Mouse (Mus musculus): ENCODE data around the gene Ufd1. TPM values are rescaled to one million over a fixed set of nuclear protein-coding genes. Genes with fewer than 3 reads are reported as not detected.

Ufd1 gene
- polyA plus RNA-seq (2016; fragmentation: Nextera tagmentation; extraction: Ambion mirVana): 103 and 107 TPM in 2 replicates

DNA sequence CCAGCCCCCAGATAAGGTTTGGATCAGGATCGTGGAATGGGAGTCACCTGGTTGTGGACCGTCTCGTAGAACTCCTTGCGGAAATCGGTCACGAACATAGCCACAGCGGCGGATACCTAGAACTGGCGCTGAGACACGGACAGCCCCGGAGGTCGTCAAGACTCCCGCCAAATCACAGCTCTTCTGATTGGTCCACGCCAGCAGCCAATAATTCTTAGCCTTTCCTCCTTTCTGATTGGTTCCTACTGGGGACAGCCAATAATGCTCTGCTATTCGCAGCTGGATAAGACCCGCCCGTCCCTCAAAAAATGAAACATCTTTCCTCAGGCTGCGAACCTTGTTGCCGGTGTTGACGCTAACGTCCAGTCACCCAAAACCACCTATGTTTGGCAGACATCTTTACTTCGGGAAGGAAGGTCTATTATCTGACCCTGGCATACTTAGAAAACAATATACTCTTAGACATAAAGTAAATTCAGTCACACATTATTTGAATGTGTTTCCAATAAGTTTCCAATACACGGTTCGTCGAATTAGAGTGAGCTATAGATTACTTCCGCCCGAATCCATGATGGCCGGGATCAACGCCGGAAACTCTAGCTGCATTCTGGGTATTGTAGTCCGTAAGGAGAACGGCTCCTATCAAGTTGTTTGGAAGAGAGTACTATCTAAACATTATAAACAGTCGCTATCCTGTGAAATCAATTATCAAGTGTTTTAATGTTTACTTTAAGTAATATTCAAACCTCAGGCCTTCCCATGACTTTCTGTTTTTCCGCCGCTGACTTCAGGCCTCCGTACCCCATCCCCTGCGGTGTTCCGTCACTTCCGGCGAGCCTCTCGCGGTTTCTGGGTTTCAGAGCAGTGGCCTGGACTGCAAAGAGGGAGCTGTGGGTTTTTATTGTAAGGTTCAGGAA is at the start of gene Ufd1, which contains the start of gene Cdc45:
Gene Ufd1 (plus strand): TSS at position 312 of the 917 bp plus-strand sequence.
Gene Cdc45 (minus strand): TSS at position 520 of the 917 bp plus-strand sequence.
- DNase-seq (ENCODE audit: low spot score): peak; percentile 91
- Histone ChIP-seq H3K9me3 (no peaks in the 10 kb centered on the region), H3K4me3 (peak within 1 kb of the TSS; percentile 91), H3K4me1 (peaks cover 22% of the 10 kb centered on the region), H3K36me3 (replicated peaks) (peaks cover 58% of the 10 kb centered on the region), H3K27ac (replicated peaks) (peak within 1 kb of the TSS; percentile 88), H3K27me3 (replicated peaks; ENCODE audit: low read depth, poor library complexity, severe bottlenecking) (no peaks in the 10 kb centered on the region)
- under 1% methylated on average over 42 of the region's 42 CpGs for WGBS

DNA sequence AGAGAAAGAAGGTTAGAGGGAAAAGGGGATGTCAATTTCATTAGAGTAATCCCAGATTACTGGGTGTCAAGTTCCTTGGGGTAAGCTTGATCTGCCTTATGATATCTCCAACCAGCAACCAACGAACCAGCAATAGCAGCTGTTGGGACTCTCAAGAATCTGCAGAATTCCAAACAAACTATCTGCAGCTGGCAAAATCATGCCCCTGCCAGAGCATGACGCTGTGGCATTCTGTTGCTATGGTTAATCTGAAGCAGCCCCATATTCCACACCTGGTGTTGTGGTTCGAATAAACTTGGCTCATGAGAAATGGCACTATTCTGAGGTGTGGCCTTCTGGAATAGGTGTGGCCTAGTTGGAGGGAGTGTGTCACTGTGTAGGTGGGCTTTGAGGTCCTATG is 48.6 kb upstream of the Ufd1 start:
- no peak for DNase-seq (ENCODE audit: low spot score)
- Histone ChIP-seq H3K36me3 (replicated peaks) (no peaks in the 10 kb centered on the region), H3K27ac (replicated peaks) (no peak overlapping the region), H3K4me1 (no peaks in the 10 kb centered on the region), H3K9me3 (no peaks in the 10 kb centered on the region), H3K27me3 (replicated peaks; ENCODE audit: low read depth, poor library complexity, severe bottlenecking) (no peaks in the 10 kb centered on the region), H3K4me3 (no peak overlapping the region)
- 72% methylated on average over 3 of the region's 3 CpGs for WGBS

DNA sequence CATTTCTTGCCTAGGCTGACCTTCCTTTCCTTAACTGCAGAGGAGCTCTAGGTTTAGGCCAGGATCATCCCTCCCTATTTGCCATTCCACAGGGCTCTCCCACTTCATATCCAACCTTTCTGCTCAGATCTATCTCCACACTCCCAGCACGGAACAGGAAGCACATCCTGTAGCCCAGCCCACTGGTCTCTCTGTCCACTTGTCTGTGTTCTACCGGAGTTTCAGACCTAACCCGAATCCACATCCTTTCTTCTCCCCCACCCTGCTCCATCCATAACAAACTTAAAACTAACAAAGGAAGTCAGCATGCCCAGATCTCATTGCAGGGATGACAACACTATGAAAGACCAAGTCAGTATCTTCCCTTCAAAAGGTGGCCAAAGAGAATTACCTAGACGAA is 45.2 kb upstream of the Ufd1 start:
- Histone ChIP-seq H3K9me3 (no peaks in the 10 kb centered on the region), H3K4me3 (no peak overlapping the region), H3K27me3 (replicated peaks; ENCODE audit: low read depth, poor library complexity, severe bottlenecking) (no peaks in the 10 kb centered on the region), H3K36me3 (replicated peaks) (no peaks in the 10 kb centered on the region), H3K27ac (replicated peaks) (no peak overlapping the region), H3K4me1 (no peaks in the 10 kb centered on the region)
- 72% methylated on average over 4 of the region's 4 CpGs for WGBS
- DNase-seq (ENCODE audit: low spot score): no peak

DNA sequence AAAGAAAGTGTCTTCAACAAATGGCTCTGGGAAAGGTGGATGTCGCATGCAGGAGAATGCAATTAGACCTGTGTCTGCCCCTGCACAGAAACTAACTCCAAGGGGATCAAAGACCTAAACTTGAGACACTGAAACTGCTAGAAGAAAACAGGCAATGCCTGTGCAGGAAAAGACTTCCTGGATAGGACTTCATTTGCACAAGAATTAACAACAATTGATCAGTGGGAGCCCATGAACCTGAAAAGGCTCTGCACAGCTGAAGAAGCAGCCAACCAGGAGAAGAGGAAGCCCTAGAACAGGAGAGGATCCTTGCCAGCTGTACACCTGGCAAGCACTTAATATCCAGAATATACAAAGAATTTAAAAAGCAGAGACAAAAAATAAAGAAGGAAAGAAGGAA is 42.1 kb upstream of the Ufd1 start:
- H3K4me3 ChIP-seq: no peak overlapping the region
- DNase-seq (ENCODE audit: low spot score): no peak
- H3K9me3 ChIP-seq: no peaks in the 10 kb centered on the region
- no peak overlapping the region for H3K27ac ChIP-seq (replicated peaks)
- H3K4me1 ChIP-seq: peaks cover 10% of the 10 kb centered on the region
- peaks cover 7% of the 10 kb centered on the region for H3K27me3 ChIP-seq (replicated peaks; ENCODE audit: low read depth, poor library complexity, severe bottlenecking)
- H3K36me3 ChIP-seq (replicated peaks): no peaks in the 10 kb centered on the region
- 73% methylated on average over 1 of the region's 1 CpGs for WGBS

DNA sequence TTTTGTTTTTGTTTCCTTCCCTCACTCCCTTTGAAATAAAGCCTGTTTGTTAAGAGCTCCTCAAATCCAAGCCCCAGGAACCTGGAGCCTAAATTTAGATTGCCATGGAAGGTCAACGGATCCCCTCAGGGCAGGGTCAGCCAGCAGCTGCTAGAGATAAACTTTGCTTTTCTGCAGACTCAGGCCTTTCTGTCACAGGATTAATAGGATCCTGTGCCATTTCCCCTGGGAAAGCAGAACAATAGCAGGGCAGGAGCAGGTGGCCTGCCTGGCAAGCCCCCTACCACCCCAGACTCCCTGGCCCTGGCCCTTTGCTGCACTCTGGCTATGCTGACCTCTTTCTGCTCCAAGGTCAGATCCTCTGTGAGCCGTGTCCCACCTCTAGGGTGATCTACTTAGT is 37.6 kb upstream of the Ufd1 start:
- H3K27ac ChIP-seq (replicated peaks): no peak overlapping the region
- WGBS: 12% methylated on average over 2 of the region's 2 CpGs
- H3K27me3 ChIP-seq (replicated peaks; ENCODE audit: low read depth, poor library complexity, severe bottlenecking): peaks cover 52% of the 10 kb centered on the region

DNA sequence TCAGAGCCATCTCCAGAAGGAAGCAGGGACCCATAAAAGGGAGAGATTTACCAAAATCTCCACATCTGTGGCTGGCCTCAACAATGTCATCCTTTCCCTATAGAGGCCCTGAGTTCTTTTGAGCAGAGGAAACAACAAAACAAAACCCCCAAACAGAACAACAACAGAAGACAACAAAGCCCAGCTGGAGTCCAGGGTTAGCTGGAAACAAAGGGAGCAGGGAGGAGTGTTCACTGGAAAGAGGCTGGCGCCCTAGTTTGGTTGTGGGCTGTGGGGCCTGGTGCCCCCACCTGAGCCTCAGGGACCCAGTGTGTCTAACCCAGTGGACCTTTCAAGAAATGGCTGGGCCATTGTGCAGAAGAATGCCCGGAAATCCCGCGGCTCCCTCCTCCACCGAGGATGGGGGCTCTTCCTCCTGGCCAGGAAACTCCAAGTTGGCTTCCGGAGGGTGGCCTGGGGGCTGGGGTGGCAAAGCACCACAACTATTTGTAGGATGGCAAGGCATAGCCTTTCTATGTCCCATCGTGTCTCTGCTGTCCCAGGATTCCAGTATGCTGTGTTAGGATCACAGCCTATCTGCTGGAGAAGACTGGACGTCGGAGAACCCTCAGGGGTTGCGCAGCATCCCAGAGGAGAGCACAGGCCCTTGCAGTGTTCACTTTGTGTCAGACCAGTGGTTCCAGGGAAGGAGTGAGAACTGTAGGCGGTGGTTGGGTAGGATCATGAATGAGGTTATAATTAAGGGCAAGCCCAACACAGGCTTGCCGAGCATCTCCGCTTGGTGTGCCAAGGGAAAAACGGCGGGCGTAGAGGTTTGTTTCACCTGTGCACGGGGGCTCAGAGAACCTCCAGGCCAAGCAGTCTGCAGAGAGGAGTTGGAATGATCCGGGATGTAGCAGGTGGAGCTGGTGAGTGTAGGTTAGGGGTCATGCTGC is 35.7 kb upstream of the Ufd1 start:
- DNase-seq (ENCODE audit: low spot score): no peak
- Histone ChIP-seq H3K4me3 (peak overlapping the region; percentile 57), H3K36me3 (replicated peaks) (peaks cover 13% of the 10 kb centered on the region), H3K4me1 (peaks cover 33% of the 10 kb centered on the region), H3K27ac (replicated peaks) (no peak overlapping the region), H3K27me3 (replicated peaks; ENCODE audit: low read depth, poor library complexity, severe bottlenecking) (peaks cover 65% of the 10 kb centered on the region), H3K9me3 (no peaks in the 10 kb centered on the region)
- WGBS: 22% methylated on average over 18 of the region's 18 CpGs

More for the DNA sequence above, 37.6 kb upstream of the Ufd1 start:
- Histone ChIP-seq H3K4me1 (peaks cover 33% of the 10 kb centered on the region), H3K36me3 (replicated peaks) (no peaks in the 10 kb centered on the region), H3K9me3 (no peaks in the 10 kb centered on the region), H3K4me3 (no peak overlapping the region)
- DNase-seq (ENCODE audit: low spot score): no peak

DNA sequence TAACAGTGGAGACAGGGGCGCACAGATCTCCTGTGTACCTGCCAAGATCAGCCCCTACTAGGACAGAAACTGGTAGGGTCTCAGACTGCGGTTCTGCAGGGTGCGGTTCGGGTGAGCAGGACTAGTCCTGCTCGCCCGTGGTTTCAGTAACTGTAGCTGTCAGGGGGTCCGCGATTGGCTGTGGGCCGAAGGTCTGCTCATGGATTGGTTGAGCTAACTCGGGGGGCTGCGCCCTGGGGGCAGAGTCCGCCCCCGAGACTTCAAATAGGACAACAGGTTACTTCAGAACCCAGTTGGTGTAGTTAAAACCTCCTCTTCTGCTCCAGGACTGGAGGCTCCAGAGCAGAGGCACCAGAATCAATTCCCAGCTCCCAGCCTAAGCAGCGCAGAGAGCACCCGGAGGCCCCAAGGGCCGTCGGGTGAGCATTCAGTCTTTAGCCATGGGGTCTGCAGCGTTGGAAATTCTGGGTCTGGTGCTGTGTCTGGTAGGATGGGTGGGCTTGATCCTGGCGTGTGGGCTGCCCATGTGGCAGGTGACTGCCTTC is 35.0 kb upstream of the Ufd1 start, which contains the start of gene Cldn5:
Gene Cldn5 (plus strand): TSS at position 292 of the 545 bp plus-strand sequence.
- peak; percentile 59 for DNase-seq (ENCODE audit: low spot score)
- Histone ChIP-seq H3K9me3 (no peaks in the 10 kb centered on the region), H3K4me3 (peak within 1 kb of the TSS; percentile 57), H3K27me3 (replicated peaks; ENCODE audit: low read depth, poor library complexity, severe bottlenecking) (peaks cover 65% of the 10 kb centered on the region), H3K36me3 (replicated peaks) (peaks cover 20% of the 10 kb centered on the region), H3K4me1 (peaks cover 33% of the 10 kb centered on the region), H3K27ac (replicated peaks) (peak within 1 kb of the TSS; percentile 26)
- WGBS: 5% methylated on average over 19 of the region's 19 CpGs

DNA sequence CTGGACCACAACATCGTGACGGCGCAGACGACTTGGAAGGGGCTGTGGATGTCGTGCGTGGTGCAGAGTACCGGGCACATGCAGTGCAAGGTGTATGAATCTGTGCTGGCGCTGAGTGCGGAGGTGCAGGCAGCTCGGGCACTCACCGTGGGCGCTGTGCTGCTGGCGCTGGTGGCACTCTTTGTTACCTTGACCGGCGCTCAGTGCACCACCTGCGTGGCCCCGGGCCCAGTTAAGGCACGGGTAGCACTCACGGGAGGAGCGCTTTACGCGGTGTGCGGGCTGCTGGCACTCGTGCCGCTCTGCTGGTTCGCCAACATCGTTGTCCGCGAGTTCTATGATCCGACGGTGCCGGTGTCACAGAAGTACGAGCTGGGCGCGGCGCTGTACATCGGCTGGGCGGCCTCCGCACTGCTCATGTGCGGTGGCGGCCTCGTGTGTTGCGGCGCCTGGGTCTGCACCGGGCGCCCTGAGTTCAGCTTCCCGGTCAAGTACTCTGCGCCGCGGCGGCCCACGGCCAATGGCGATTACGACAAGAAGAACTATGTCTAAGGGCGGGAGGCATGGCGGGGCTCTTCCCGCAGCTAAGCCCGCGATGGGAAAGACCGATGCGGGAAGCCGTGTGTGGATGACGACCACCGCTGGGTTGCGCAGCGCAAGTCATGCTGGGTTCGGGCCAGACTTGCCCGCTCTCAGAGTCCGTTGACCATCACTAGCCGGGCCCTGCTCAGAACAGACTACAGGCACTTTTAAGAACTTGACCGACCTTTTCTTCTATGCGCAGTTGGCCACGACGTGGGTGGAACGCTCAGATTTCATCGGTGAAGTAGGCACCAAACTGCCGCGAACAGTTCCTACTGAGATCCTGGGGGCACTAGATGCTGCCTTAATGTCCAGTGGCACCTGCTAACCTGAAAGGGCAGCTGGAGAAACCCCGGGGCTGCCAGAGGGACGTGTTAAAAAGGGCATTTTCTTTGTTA is 34.2 kb upstream of the Ufd1 start:
- peak overlapping the region; percentile 26 for H3K27ac ChIP-seq (replicated peaks)
- H3K36me3 ChIP-seq (replicated peaks): peaks cover 28% of the 10 kb centered on the region
- H3K27me3 ChIP-seq (replicated peaks; ENCODE audit: low read depth, poor library complexity, severe bottlenecking): peaks cover 65% of the 10 kb centered on the region
- no peaks in the 10 kb centered on the region for H3K9me3 ChIP-seq
- WGBS: 3% methylated on average over 80 of the region's 80 CpGs
- peaks cover 33% of the 10 kb centered on the region for H3K4me1 ChIP-seq
- peak overlapping the region; percentile 57 for H3K4me3 ChIP-seq
- peak; percentile 57 for DNase-seq (ENCODE audit: low spot score)

DNA sequence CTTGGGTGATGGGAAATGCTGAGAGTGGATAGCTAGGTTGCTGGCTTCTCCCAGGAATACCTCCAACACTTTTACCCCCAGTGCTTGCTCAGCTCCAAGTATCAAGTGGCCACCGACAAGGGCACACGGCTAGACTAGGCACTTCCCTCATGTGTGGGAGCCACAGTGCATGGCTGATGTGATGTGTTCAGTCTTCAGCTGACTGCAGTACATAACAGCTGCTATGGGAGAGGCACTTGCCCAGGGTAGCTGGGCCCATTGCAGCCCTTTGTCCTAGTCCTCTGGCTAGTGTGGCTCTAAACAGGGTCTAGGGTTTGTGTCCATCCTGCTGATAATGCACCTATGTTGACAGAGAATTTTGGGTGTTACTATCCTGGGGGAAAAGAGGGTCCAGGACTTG is 33.1 kb upstream of the Ufd1 start:
- WGBS: 72% methylated on average over 2 of the region's 2 CpGs
- H3K27ac ChIP-seq (replicated peaks): no peak overlapping the region
- peak overlapping the region; percentile 57 for H3K4me3 ChIP-seq
- peaks cover 33% of the 10 kb centered on the region for H3K4me1 ChIP-seq
- H3K9me3 ChIP-seq: no peaks in the 10 kb centered on the region
- H3K36me3 ChIP-seq (replicated peaks): peaks cover 37% of the 10 kb centered on the region
- DNase-seq (ENCODE audit: low spot score): no peak
- peaks cover 65% of the 10 kb centered on the region for H3K27me3 ChIP-seq (replicated peaks; ENCODE audit: low read depth, poor library complexity, severe bottlenecking)

DNA sequence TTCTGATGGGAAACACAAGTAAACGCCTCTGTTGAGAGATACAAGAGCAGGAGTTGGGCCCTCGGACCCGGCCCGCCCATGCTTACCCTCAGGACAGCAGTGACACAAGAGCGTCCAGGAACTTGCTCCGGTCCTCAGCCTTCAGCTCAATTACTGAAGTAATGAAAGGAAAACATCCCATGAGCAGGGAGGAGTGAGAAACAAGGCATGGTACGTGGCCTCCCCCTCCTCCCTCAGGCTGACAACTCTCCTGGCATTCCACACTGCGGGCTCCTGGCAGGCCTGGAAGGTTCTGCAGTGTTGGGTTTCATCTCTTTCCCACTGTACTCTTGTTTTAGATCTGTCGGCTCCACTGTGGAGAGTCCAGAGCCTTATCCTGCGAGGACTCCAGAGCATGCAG is 29.8 kb upstream of the Ufd1 start:
- Histone ChIP-seq H3K36me3 (replicated peaks) (peaks cover 70% of the 10 kb centered on the region), H3K4me3 (no peak overlapping the region), H3K4me1 (peaks cover 12% of the 10 kb centered on the region), H3K9me3 (no peaks in the 10 kb centered on the region), H3K27me3 (replicated peaks; ENCODE audit: low read depth, poor library complexity, severe bottlenecking) (peaks cover 34% of the 10 kb centered on the region), H3K27ac (replicated peaks) (no peak overlapping the region)
- 84% methylated on average over 10 of the region's 10 CpGs for WGBS
- DNase-seq (ENCODE audit: low spot score): no peak

DNA sequence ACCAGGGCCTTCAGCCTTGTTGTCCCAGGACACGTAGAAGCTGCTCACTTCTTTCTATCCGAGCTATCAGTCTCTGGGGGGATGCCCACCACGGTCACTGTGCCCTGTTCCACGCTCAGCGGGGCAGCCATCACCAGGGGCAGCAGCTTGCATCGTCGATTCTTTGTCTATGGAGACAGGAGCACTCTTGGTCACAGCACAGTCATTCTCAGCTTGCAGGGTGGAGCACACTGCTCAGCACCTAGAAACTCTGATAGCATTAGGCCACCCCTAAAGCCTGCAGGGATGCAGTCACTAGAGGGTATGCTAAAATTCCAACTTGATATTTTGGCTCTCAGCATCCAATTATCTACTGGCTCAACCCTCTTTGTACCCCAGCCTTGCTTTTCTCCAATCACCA is 26.6 kb upstream of the Ufd1 start:
- Histone ChIP-seq H3K36me3 (replicated peaks) (peaks cover 95% of the 10 kb centered on the region), H3K27ac (replicated peaks) (no peak overlapping the region), H3K4me3 (no peak overlapping the region), H3K4me1 (no peaks in the 10 kb centered on the region), H3K9me3 (no peaks in the 10 kb centered on the region), H3K27me3 (replicated peaks; ENCODE audit: low read depth, poor library complexity, severe bottlenecking) (peaks cover 2% of the 10 kb centered on the region)
- WGBS: 95% methylated on average over 7 of the region's 7 CpGs
- no peak for DNase-seq (ENCODE audit: low spot score)

Data from embryonic facial prominence, embryonic 10.5 days (tissue).